Mouse (Mus musculus) adrenal gland, postnatal 14 days (tissue): ENCODE results near the gene Wfdc6a. TPM values are rescaled to one million over a fixed set of nuclear protein-coding genes. Genes with fewer than 3 reads are reported as not detected.
A peak's percentile ranks its signal among the peaks of the same experiment; 100 is the strongest.
"Not testable (repeated sequence)": the region's sequence is repeated elsewhere in the genome, so short reads cannot be mapped to it uniquely, and the experiment has no call there.

Experiments used
- DNase-seq: peaks from one replicate; pipeline ENCODE4 v3.0.0; 2021; ENCODE audit warnings: mixed read lengths
- long read RNA-seq, 2 experiments: library from polyadenylated mRNA; stranded (forward); transcript quantifications; one replicate each; pipeline ENCODE4 v2.0.0; 2021
- total RNA-seq: library from RNA; stranded (reverse); gene quantifications from 2 replicates; pipeline ENCODE4 v1.2.3, GENCODE M21; 2021

Wfdc6a gene
- total RNA-seq, result 0.49 and 1.2 TPM in 2 replicates
- long read RNA-seq, experiment 1, result 0 reads
- long read RNA-seq, experiment 2, partial matches to known transcripts, result 0 of 1 reads
- long read RNA-seq, experiment 2, other reads (novel, unspliced or antisense), result 0 of 1 reads

GRCm38 (mm10) chr2:164585025-164585725 is at the start of gene Wfdc6a:
Wfdc6a (minus strand) TSS chr2:164585447.
- peak; percentile 50 for DNase-seq

- no peak for DNase-seq
Observed at GRCm38 (mm10) chr2:164621775-164622174, 36.5 kb upstream of the Wfdc6a start.

GRCm38 (mm10) chr2:164619050-164619449 is 33.8 kb upstream of the Wfdc6a start:
- peak; percentile 9 for DNase-seq

- DNase-seq, result no peak
Observed at GRCm38 (mm10) chr2:164615386-164615785, 30.1 kb upstream of the Wfdc6a start.

GRCm38 (mm10) chr2:164613471-164613870 is 28.2 kb upstream of the Wfdc6a start, which contains the start of the genes Wfdc6b and Wfdc8:
Wfdc6b (plus strand) TSS chr2:164613522.
Wfdc8 (minus strand) TSS chr2:164613626.
- peak; percentile 78 for DNase-seq

- peak; percentile 66 for DNase-seq
Observed at GRCm38 (mm10) chr2:164608781-164609180, 23.5 kb upstream of the Wfdc6a start.

GRCm38 (mm10) chr2:164604411-164604810 is 19.2 kb upstream of the Wfdc6a start:
- no peak for DNase-seq

- DNase-seq, result no peak
Observed at GRCm38 (mm10) chr2:164603482-164603881, 18.2 kb upstream of the Wfdc6a start.

GRCm38 (mm10) chr2:164600179-164600578 is 14.9 kb upstream of the Wfdc6a start:
- DNase-seq, result no peak

GRCm38 (mm10) chr2:164593494-164593893 is 8.2 kb upstream of the Wfdc6a start, which contains the start of gene Eppin:
Eppin (minus strand) TSS chr2:164593594.
- no peak for DNase-seq

GRCm38 (mm10) chr2:164592014-164592413 is 6.8 kb upstream of the Wfdc6a start:
- peak; percentile 56 for DNase-seq

GRCm38 (mm10) chr2:164573359-164573758 is 11.9 kb downstream of the Wfdc6a start, which contains the start of gene Spint3:
Spint3 (minus strand) TSS chr2:164573459.
- DNase-seq, result not testable (repeated sequence)

GRCm38 (mm10) chr2:164567460-164567859 is 17.8 kb downstream of the Wfdc6a start:
- no peak for DNase-seq

GRCm38 (mm10) chr2:164566997-164567396 is 18.2 kb downstream of the Wfdc6a start:
- DNase-seq, result no peak

GRCm38 (mm10) chr2:164564346-164564745 is 20.9 kb downstream of the Wfdc6a start:
- no peak for DNase-seq

- peak; percentile 40 for DNase-seq
Observed at GRCm38 (mm10) chr2:164563339-164564038, 21.8 kb downstream of the Wfdc6a start.

- DNase-seq, result peak; percentile 33
Observed at GRCm38 (mm10) chr2:164562391-164563188, 22.7 kb downstream of the Wfdc6a start, which contains the start of gene Wfdc2. Wfdc2 (plus strand) TSS chr2:164562413.

- DNase-seq, result peak; percentile 55
Observed at GRCm38 (mm10) chr2:164560106-164560505, 25.1 kb downstream of the Wfdc6a start.

- DNase-seq, result no peak
Observed at GRCm38 (mm10) chr2:164558991-164559645, 26.1 kb downstream of the Wfdc6a start.

- no peak for DNase-seq
Observed at GRCm38 (mm10) chr2:164558426-164558825, 26.8 kb downstream of the Wfdc6a start.

- DNase-seq, result no peak
Observed at GRCm38 (mm10) chr2:164551502-164551901, 33.7 kb downstream of the Wfdc6a start.

- no peak for DNase-seq
Observed at GRCm38 (mm10) chr2:164550895-164551269, 34.4 kb downstream of the Wfdc6a start.
